Mouse (Mus musculus) midbrain, embryonic 15.5 days (tissue): ENCODE results near the gene Vav3. TPM values are rescaled to one million over a fixed set of nuclear protein-coding genes. Genes with fewer than 3 reads are reported as not detected.
"Not testable (repeated sequence)": the region's sequence is repeated elsewhere in the genome, so short reads cannot be mapped to it uniquely, and the experiment has no call there.

Source experiments
- ATAC-seq: fragments of 200-750 bp; cut with Nextera tagmentation; replicated peaks from 2 replicates; pipeline ENCODE4 v1.8.0; 2017; ENCODE audit warnings: moderate TSS enrichment
- H3K27ac ChIP-seq: fragments of 300-500 bp; sonication (generic); 2 replicates; pipeline ENCODE4 v1.5.1; 2015; ENCODE audit warnings: mild to moderate bottlenecking, inconsistent platforms
- H3K27me3 ChIP-seq: fragments of 300-500 bp; sonication (generic); replicated peaks from 2 replicates; pipeline ENCODE4 v1.6.1; 2015; ENCODE audit warnings: inconsistent platforms
- H3K36me3 ChIP-seq: fragments of 300-500 bp; sonication (generic); replicated peaks from 2 replicates; pipeline ENCODE4 v1.6.1; 2015; ENCODE audit warnings: inconsistent platforms
- H3K4me1 ChIP-seq: fragments of 300-500 bp; sonication (generic); 2 replicates; pipeline ENCODE4 v1.6.1; 2015; ENCODE audit warnings: inconsistent platforms
- H3K4me2 ChIP-seq: fragments of 300-500 bp; sonication (generic); 2 replicates; pipeline ENCODE4 v1.6.1; 2015; ENCODE audit warnings: inconsistent platforms, mild to moderate bottlenecking, moderate library complexity
- H3K4me3 ChIP-seq: fragments of 300-500 bp; sonication (generic); 2 replicates; pipeline ENCODE4 v1.5.1; 2015; ENCODE audit warnings: mild to moderate bottlenecking, inconsistent platforms
- H3K9ac ChIP-seq: fragments of 300-500 bp; sonication (generic); 2 replicates; pipeline ENCODE4 v1.6.1; 2015; ENCODE audit warnings: mild to moderate bottlenecking, inconsistent platforms
- H3K9me3 ChIP-seq: fragments of 300-500 bp; sonication (generic); 2 replicates; pipeline ENCODE4 v1.6.1; 2016; ENCODE audit warnings: inconsistent platforms
- WGBS: fragments of 180-500 bp; shearing (Covaris S2); methylation state at CpG from one replicate; pipeline ENCODE4 v1.1.7; 2015; ENCODE audit warnings: mixed read lengths; 5-methylcytosine and 5-hydroxymethylcytosine counted together
- polyA plus RNA-seq: library from polyadenylated mRNA; unstranded; fragments of >200 nt; fragmentation: Nextera tagmentation; extraction: Ambion mirVana; gene quantifications from 2 replicates; pipeline ENCODE4 v1.2.1, GENCODE M21; 2015

Gene Vav3
- polyA plus RNA-seq, 1 experiment from 2014 or later = 24.3 TPM

DNA sequence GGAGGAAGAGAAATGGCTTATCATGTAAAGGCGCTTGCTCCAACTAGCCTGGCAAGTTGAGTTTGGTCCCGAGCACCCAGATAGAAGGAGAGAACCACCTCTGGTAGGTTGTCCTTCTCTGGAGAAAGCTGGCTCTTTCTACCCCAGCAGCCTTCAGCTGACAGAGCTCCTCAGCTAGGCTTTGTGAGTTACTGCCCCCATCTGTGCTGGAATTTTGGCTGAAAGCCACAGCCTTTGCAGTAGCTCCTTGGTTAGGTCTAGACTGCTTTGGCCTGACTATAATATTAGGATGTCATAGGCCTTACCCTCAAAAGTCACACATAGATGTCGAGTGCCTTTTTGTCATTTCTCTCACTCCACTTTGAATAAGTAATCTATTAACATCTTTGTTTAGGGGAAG lies 70.8 kb downstream of the Vav3 start:
- H3K4me2 ChIP-seq = no peak overlapping the region
- WGBS = 89% methylated on average over 3 of the region's 3 CpGs
- no peak overlapping the region for H3K4me3 ChIP-seq
- no peaks in the 10 kb centered on the region for H3K36me3 ChIP-seq
- H3K4me1 ChIP-seq = no peaks in the 10 kb centered on the region
- no peaks in the 10 kb centered on the region for H3K27me3 ChIP-seq
- H3K9me3 ChIP-seq = no peaks in the 10 kb centered on the region
- H3K27ac ChIP-seq = no peak overlapping the region
- no peak for ATAC-seq
- no peak overlapping the region for H3K9ac ChIP-seq

DNA sequence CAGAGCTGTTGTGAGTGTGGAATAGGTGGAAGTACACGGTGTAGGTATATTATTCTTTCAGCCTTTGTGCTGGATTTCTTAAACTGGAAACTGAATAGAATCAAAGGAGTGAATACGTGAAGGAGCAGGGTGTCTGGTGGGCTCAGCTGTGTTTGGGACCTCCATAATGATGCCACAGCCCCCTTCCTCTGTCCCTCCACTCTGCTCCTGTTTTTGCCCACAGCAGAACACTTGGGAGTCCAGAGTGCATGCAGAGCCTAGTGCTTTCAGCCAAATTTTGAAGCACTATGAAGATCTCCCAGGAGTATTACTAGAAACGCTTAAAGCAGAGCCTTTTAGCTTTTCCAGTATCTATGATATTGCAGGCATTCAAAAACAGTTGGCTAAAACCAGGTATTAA lies 80.0 kb downstream of the Vav3 start:
- no peak overlapping the region for H3K4me3 ChIP-seq
- H3K4me1 ChIP-seq = peaks cover 12% of the 10 kb centered on the region
- no peak overlapping the region for H3K9ac ChIP-seq
- H3K9me3 ChIP-seq = no peaks in the 10 kb centered on the region
- no peaks in the 10 kb centered on the region for H3K36me3 ChIP-seq
- peak; percentile 67 for ATAC-seq
- H3K27me3 ChIP-seq = no peaks in the 10 kb centered on the region
- H3K27ac ChIP-seq = peak overlapping the region; percentile 65
- 47% methylated on average over 3 of the region's 3 CpGs for WGBS
- H3K4me2 ChIP-seq = no peak overlapping the region

DNA sequence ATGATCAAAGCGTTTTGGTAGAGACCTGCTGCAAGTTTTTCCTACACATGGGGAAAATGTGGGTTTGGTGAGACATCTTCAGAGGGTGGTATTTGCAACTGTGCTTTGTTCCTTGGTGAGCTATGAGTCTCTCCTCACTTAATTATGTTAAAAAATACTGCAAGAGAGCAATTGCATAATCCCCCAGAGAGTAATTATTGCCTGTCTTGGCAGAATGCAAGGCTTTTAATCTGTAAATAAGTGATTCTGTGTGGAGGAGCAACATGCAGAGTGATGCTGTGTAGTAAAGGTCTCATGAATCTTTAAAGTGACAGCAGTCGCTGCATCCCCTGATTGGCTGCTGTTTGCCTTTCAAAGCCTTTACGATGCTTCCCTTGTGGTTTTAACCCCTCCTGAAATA lies 80.6 kb downstream of the Vav3 start:
- Histone ChIP-seq H3K27ac (peak overlapping the region; percentile 65; the same call in 1 of the 2 replicates), H3K36me3 (no peaks in the 10 kb centered on the region), H3K4me1 (peaks cover 12% of the 10 kb centered on the region), H3K4me2 (no peak overlapping the region), H3K27me3 (no peaks in the 10 kb centered on the region), H3K4me3 (no peak overlapping the region), H3K9me3 (no peaks in the 10 kb centered on the region), H3K9ac (no peak overlapping the region)
- ATAC-seq = peak; percentile 89
- WGBS = 35% methylated on average over 3 of the region's 3 CpGs

DNA sequence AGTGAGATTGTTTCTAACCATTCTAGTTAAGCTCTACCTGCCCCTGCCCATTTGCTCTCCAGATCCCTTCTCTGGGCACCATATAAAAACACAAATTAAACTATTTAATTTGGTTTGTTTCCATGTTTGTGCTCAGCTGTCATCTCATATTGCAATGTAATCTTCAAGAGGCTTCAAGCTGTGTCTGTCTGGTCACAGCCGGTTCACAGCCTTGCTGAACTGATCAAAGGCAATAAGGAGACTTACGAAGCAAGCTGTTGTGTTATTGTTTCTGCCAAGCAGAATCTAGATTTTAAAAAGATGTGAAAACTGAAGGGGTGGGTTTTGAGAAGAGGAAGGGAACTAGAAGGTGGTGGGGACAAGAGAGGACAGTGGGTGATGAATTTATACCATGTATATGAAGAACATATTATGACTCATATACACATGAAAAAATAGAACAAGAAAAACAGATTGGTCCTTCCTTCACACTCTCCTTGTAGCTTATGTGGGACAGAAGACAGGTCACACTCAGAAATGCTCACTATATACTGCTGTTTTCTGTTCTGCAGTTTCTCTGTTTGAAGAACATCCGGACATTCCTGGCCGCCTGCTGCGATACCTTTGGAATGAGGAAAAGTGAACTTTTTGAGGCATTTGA lies 83.1 kb downstream of the Vav3 start:
- Histone ChIP-seq H3K4me3 (no peak overlapping the region), H3K9ac (no peak overlapping the region), H3K4me1 (peaks cover 12% of the 10 kb centered on the region), H3K27me3 (no peaks in the 10 kb centered on the region), H3K9me3 (no peaks in the 10 kb centered on the region), H3K4me2 (no peak overlapping the region), H3K36me3 (no peaks in the 10 kb centered on the region), H3K27ac (no peak overlapping the region)
- no peak for ATAC-seq
- WGBS = 76% methylated on average over 5 of the region's 5 CpGs

DNA sequence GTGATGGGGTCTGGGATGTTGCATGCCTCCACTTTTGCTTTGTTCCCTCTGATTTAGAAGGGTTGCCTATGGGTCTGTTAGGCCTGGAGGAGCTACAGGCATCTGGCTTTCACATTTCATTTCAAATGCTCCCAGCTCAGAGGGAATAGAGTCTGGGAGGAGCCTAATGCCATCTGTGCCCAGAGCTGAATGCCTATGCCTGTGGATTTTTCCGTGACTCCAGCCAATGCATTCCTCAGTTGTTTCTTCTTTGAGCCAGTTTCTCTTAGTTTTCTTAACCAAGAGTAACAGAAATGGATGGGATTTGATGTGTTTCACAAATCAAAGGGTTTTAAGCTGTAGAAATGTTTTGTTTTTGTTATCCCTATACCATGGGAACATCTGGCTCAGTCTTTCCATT lies 90.8 kb downstream of the Vav3 start:
- no peaks in the 10 kb centered on the region for H3K9me3 ChIP-seq
- no peak overlapping the region for H3K9ac ChIP-seq
- no peaks in the 10 kb centered on the region for H3K36me3 ChIP-seq
- no peaks in the 10 kb centered on the region for H3K27me3 ChIP-seq
- H3K4me1 ChIP-seq = no peaks in the 10 kb centered on the region
- H3K4me2 ChIP-seq = no peak overlapping the region
- no peak overlapping the region for H3K4me3 ChIP-seq
- 38% methylated on average over 1 of the region's 1 CpGs for WGBS
- ATAC-seq = no peak; the same call in 1 of the 2 replicates
- H3K27ac ChIP-seq = no peak overlapping the region

DNA sequence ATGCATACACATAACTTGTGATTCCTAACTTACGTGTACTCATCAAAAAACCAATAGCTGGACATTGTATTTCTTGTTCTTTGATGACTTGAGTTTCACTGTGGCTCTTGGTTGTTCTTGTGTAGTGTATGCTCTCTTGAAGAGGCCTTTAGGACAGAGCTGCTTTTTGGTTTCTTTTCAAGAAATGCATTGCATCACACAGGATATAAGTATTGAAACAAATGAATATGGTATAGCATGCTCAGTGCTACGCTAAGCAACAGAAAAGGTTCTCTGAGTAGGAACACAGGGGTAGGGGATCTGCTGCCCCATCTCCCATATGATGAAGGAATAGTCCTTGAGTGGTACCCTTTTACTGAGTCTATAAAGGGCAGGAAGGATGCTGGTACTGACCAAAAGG lies 98.1 kb downstream of the Vav3 start:
- Histone ChIP-seq H3K4me2 (no peak overlapping the region), H3K4me3 (no peak overlapping the region), H3K9ac (no peak overlapping the region), H3K27ac (no peak overlapping the region), H3K36me3 (no peaks in the 10 kb centered on the region), H3K27me3 (no peaks in the 10 kb centered on the region), H3K9me3 (no peaks in the 10 kb centered on the region), H3K4me1 (peaks cover 3% of the 10 kb centered on the region; the same call in 1 of the 2 replicates)
- no peak for ATAC-seq
- 93% methylated on average over 2 of the region's 2 CpGs for WGBS

DNA sequence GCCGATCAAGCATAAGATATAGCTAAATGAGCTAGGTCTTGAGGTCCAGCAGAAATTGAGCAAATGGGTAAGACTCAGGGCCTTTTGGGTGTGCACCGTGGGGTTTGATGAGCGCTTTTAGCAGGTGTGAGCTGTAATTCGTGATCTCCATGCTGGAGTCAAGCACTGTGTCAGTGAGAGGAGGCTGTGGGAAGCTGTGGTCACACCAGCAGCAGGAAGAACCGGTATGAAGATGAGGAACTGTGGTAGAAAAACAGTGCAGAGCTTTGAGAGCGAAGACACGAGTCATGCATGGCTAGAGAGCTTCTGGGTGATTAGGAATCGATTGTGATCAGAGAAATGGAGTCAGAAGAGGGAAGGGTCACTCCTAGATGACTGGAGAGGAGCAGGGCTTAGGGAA lies 98.8 kb downstream of the Vav3 start:
- H3K4me1 ChIP-seq = peaks cover 3% of the 10 kb centered on the region; the same call in 1 of the 2 replicates
- no peaks in the 10 kb centered on the region for H3K36me3 ChIP-seq
- H3K4me3 ChIP-seq = no peak overlapping the region
- ATAC-seq = no peak
- no peak overlapping the region for H3K9ac ChIP-seq
- H3K9me3 ChIP-seq = no peaks in the 10 kb centered on the region
- H3K27ac ChIP-seq = no peak overlapping the region
- 85% methylated on average over 8 of the region's 8 CpGs for WGBS
- no peaks in the 10 kb centered on the region for H3K27me3 ChIP-seq
- no peak overlapping the region for H3K4me2 ChIP-seq

DNA sequence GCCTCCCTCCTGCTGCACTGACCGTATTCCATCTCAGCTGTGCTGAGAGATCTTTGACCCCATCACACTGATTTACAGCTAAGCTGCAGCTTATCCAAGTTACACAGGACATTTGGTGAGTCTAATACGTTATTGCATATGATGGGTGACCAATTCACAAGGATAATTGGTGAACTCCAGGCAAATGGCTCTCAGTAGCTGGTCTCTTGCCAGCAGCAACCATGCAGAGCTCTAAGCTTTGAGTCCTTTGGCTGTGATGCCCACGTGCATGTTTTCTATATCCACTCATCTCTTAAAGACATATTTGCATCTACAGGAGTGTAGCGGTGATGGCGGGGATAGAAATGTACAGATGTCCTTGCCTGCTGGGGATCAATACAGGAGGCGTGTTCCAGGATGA lies 99.5 kb downstream of the Vav3 start:
- WGBS = 67% methylated on average over 6 of the region's 6 CpGs
- H3K4me1 ChIP-seq = peaks cover 3% of the 10 kb centered on the region; the same call in 1 of the 2 replicates
- H3K36me3 ChIP-seq = no peaks in the 10 kb centered on the region
- no peak overlapping the region for H3K4me3 ChIP-seq
- no peak overlapping the region for H3K9ac ChIP-seq
- no peak overlapping the region for H3K4me2 ChIP-seq
- no peaks in the 10 kb centered on the region for H3K9me3 ChIP-seq
- no peak overlapping the region for H3K27ac ChIP-seq
- no peaks in the 10 kb centered on the region for H3K27me3 ChIP-seq
- ATAC-seq = no peak

DNA sequence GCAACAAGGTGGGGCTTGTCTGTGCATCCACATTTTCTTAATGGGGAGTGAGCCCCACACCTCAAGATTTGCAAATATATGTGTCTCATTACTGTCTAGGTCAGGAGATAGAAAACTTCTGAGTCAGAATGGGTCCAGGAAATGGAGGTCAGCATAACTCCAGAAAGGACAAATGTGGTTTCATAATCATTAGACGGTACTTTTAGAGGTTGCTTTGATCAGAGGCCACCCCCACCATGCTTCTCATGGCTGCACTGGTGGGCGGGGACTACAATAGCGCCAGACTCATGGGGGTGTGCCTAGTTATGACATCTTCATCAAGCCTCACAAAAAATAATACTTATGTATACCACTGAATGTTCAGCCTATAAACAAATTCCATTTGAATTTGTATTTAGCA lies 103.6 kb downstream of the Vav3 start:
- WGBS = 86% methylated on average over 3 of the region's 3 CpGs
- Histone ChIP-seq H3K4me3 (no peak overlapping the region), H3K9me3 (no peaks in the 10 kb centered on the region), H3K27ac (no peak overlapping the region), H3K4me1 (peaks cover 3% of the 10 kb centered on the region; the same call in 1 of the 2 replicates), H3K27me3 (no peaks in the 10 kb centered on the region), H3K4me2 (no peak overlapping the region), H3K9ac (no peak overlapping the region), H3K36me3 (no peaks in the 10 kb centered on the region)
- no peak for ATAC-seq

DNA sequence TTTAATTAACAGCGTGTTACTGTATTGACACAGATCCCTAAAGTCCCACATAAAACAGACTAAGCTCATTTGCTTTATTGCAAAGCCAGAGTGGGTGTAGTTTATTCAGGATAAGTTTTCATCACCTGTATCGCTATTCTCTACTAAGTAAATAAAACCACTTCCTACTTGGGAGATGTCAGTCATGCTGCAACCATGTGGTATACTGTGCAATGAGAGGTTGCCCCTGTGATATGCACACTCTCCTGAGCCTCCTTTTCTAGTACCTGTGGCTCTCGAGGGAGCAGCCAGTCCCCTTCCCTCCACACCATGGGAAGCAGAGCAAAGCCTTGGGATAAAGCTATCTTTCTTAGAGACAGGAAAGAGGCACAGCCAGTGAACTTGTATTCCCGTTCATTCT lies 106.5 kb downstream of the Vav3 start:
- Histone ChIP-seq H3K4me2 (no peak overlapping the region), H3K36me3 (no peaks in the 10 kb centered on the region), H3K4me1 (no peaks in the 10 kb centered on the region), H3K9ac (no peak overlapping the region), H3K9me3 (no peaks in the 10 kb centered on the region), H3K27me3 (no peaks in the 10 kb centered on the region), H3K27ac (no peak overlapping the region), H3K4me3 (no peak overlapping the region)
- WGBS = 77% methylated on average over 4 of the region's 4 CpGs
- ATAC-seq = no peak

DNA sequence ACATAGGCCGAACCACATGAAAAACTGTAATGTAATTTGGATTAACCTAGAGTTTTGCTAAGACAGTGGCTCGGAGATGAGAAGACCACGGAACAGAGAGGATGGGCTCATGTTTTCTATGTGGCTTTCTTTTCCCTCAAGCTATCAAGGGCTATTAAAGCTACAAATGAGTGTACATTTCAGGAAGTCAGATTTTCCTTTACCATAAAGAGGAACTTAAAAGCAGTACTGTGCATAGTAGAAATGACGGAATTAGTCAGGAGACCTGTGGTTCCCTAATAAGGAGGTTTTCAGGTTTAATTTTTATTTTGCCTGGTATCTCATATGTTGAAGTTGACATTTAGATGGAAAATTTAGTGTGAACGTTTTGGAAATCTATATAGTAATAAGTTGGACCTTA lies 107.8 kb downstream of the Vav3 start:
- not testable (repeated sequence) for H3K4me3 ChIP-seq, H3K36me3 ChIP-seq, H3K27me3 ChIP-seq, ATAC-seq, H3K9me3 ChIP-seq, H3K9ac ChIP-seq, H3K4me1 ChIP-seq, H3K4me2 ChIP-seq, H3K27ac ChIP-seq
- 84% methylated on average over 5 of the region's 5 CpGs for WGBS

DNA sequence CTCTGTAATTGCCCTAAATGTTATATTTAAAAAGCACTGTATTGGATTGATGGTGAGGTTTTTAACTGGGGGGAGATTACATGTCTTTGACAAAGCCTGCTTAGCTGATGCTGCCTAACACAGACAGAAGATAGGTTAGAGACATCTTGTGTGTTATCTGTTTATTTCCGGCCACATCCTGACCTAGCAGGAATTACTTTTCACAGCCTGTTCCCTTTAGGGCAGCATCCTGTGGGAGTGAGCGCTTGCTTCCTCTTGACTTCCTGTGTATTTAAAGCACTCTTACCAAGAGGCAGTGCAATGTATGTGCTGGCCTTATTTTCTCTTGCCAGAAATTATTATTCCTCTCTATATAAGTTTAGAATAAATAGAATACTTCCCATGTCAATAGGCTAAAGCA lies 111.5 kb downstream of the Vav3 start:
- ATAC-seq = no peak
- no peak overlapping the region for H3K9ac ChIP-seq
- H3K4me2 ChIP-seq = no peak overlapping the region
- H3K36me3 ChIP-seq = no peaks in the 10 kb centered on the region
- no peaks in the 10 kb centered on the region for H3K27me3 ChIP-seq
- WGBS = 83% methylated on average over 2 of the region's 2 CpGs
- no peaks in the 10 kb centered on the region for H3K9me3 ChIP-seq
- no peak overlapping the region for H3K27ac ChIP-seq
- 0 out of 2 replicates have a peak, but pooled peaks cover 2% of the 10 kb centered on the region for H3K4me1 ChIP-seq
- no peak overlapping the region for H3K4me3 ChIP-seq

DNA sequence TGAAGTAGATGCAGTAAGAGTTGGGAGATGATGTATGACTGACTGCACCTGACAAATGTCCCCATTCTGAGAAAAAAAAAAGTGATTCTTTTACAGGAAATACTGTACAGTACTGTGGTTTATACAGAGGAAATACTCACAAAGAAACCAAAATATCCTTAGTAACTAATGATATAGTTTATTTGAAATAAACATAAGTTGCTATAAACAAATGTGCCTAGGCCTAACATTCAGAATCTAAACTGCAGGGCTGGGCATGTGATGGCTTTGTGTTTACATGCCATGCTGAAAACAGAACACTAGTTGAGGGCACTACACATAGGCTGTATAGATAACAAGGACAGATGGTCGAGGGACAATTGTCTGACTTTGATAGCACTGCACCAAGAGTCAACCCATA lies 114.2 kb downstream of the Vav3 start:
- H3K4me1 ChIP-seq = 0 out of 2 replicates have a peak, but pooled peaks cover 2% of the 10 kb centered on the region
- no peaks in the 10 kb centered on the region for H3K9me3 ChIP-seq
- H3K27ac ChIP-seq = no peak overlapping the region
- H3K9ac ChIP-seq = no peak overlapping the region
- no peak overlapping the region for H3K4me3 ChIP-seq
- WGBS = 71% methylated on average over 1 of the region's 1 CpGs
- ATAC-seq = no peak
- H3K36me3 ChIP-seq = no peaks in the 10 kb centered on the region
- H3K4me2 ChIP-seq = no peak overlapping the region
- no peaks in the 10 kb centered on the region for H3K27me3 ChIP-seq
